Mouse (Mus musculus) midbrain, embryonic 13.5 days (tissue): ENCODE results near the gene Irf2. TPM values are rescaled to one million over a fixed set of nuclear protein-coding genes. Genes with fewer than 3 reads are reported as not detected.

ENCODE experiments used
- ATAC-seq: fragments of 200-750 bp; cut with Nextera tagmentation; 2 replicates; pipeline ENCODE4 v1.8.0; 2017; ENCODE audit warnings: mild to moderate bottlenecking, moderate TSS enrichment, moderate library complexity
- H3K27ac ChIP-seq: fragments of 300-500 bp; sonication (generic); 2 replicates; pipeline ENCODE4 v1.5.1; 2015; ENCODE audit warnings: inconsistent platforms, mild to moderate bottlenecking, moderate library complexity
- H3K27me3 ChIP-seq: fragments of 300-500 bp; sonication (generic); 2 replicates; pipeline ENCODE4 v1.6.1; 2015; ENCODE audit warnings: mild to moderate bottlenecking, inconsistent platforms
- H3K36me3 ChIP-seq: fragments of 300-500 bp; sonication (generic); 2 replicates; pipeline ENCODE4 v1.6.1; 2015; ENCODE audit warnings: mild to moderate bottlenecking, inconsistent platforms
- H3K4me1 ChIP-seq: fragments of 300-500 bp; sonication (generic); replicated peaks from 2 replicates; pipeline ENCODE4 v1.6.1; 2015; ENCODE audit warnings: inconsistent platforms
- H3K4me2 ChIP-seq: fragments of 300-500 bp; sonication (generic); replicated peaks from 2 replicates; pipeline ENCODE4 v1.6.1; 2015; ENCODE audit warnings: moderate library complexity, mild to moderate bottlenecking, inconsistent platforms
- H3K4me3 ChIP-seq: fragments of 300-500 bp; sonication (generic); replicated peaks from 2 replicates; pipeline ENCODE4 v1.5.1; 2015; ENCODE audit warnings: mild to moderate bottlenecking, inconsistent platforms
- H3K9ac ChIP-seq: fragments of 300-500 bp; sonication (generic); replicated peaks from 2 replicates; pipeline ENCODE4 v1.6.1; 2015; ENCODE audit warnings: mild to moderate bottlenecking, inconsistent platforms
- H3K9me3 ChIP-seq: fragments of 300-500 bp; sonication (generic); 2 replicates; pipeline ENCODE4 v1.6.1; 2016; ENCODE audit warnings: mild to moderate bottlenecking, inconsistent platforms
- WGBS: fragments of 180-500 bp; shearing (Covaris S2); methylation state at CpG from one replicate; pipeline ENCODE4 v1.1.7; 2015; 5-methylcytosine and 5-hydroxymethylcytosine counted together
- polyA plus RNA-seq: library from polyadenylated mRNA; unstranded; fragments of >200 nt; fragmentation: Nextera tagmentation; extraction: Ambion mirVana; gene quantifications from 2 replicates; pipeline ENCODE4 v1.2.1, GENCODE M21; 2015

Gene Irf2
- polyA plus RNA-seq, 1 experiment from 2014 or later = 9.8 TPM

DNA sequence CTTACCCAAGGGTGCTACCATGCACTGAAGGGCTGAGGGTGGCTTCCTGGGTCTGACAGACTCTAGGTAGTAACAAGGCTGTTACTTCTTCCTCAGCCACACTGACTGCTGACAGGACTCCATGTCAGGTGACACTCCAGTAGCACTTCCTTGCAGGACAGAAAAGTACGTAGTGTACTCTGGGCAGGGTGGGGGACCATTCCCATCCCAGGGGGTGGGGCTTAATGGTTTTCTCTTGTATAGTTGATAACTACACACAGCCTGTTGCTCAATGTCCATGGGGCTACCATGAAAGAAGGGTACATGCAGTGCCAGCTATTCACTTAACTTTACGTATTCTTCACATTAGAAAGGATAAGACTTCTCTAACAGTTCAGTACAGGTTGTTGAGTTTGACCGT lies 157.2 kb downstream of the Irf2 start:
- H3K9me3 ChIP-seq = no peaks in the 10 kb centered on the region
- no peaks in the 10 kb centered on the region for H3K27me3 ChIP-seq
- H3K27ac ChIP-seq = no peak overlapping the region
- H3K36me3 ChIP-seq = no peaks in the 10 kb centered on the region
- H3K4me2 ChIP-seq = no peak overlapping the region
- H3K4me3 ChIP-seq = no peak overlapping the region
- no peak for ATAC-seq
- WGBS = 97% methylated on average over 3 of the region's 3 CpGs
- no peak overlapping the region for H3K9ac ChIP-seq
- no peaks in the 10 kb centered on the region for H3K4me1 ChIP-seq

Other genes with a start within 250 kb of the Irf2 start
- gene Cenpu, start 187.7 kb upstream of the Irf2 start, polyA plus RNA-seq = 13.6 and 13.8 TPM in 2 replicates
- 9.2 and 9.3 TPM in 2 replicates for gene Primpol, start 122.5 kb upstream of the Irf2 start, polyA plus RNA-seq
- 204 and 216 TPM in 2 replicates for gene Casp3, start 122.4 kb upstream of the Irf2 start, polyA plus RNA-seq
- 0.16 and 0.35 TPM in 2 replicates for gene Enpp6, start 247.2 kb downstream of the Irf2 start, polyA plus RNA-seq